Mouse (Mus musculus) spleen, adult 10 weeks (tissue): Measurements from ENCODE around the gene Gm11492. TPM values are rescaled to one million over a fixed set of nuclear protein-coding genes. Genes with fewer than 3 reads are reported as not detected.

ENCODE experiments used
- polyA plus RNA-seq: library from polyadenylated mRNA; stranded (reverse); fragments of 350-450 nt; fragmentation: Illumina TruSeq; extraction: RNeasy Lipid Tissue Mini Kit (QIAGEN cat#74804); gene quantifications from one replicate; pipeline ENCODE4 v1.2.3, GENCODE M21; 2015; ENCODE audit warnings: low replicate concordance; ENCODE audit not compliant: insufficient read depth

Gene Gm11492
- not detected for polyA plus RNA-seq

DNA sequence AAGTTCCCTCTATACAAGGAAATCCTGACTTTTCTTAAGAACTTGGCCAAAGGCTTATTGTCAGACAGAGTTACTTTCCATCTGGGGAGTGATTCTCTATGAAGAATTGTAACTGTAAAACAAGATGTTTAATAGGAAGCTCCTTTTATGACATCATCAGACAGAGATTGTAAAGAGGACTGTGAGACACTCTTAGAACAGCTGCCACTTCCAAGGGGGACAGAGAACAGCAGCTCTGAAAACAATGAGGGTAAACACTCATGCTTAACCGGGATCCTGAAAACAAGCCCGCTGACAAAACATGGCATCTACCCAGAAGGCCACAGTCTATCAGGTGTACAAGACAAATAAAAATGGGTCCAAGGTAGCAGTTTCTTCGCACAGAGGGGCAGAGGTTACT is at the start of gene Gm11492:
Gm11492 (plus strand) TSS at position 153 of the 400 bp plus-strand sequence.

DNA sequence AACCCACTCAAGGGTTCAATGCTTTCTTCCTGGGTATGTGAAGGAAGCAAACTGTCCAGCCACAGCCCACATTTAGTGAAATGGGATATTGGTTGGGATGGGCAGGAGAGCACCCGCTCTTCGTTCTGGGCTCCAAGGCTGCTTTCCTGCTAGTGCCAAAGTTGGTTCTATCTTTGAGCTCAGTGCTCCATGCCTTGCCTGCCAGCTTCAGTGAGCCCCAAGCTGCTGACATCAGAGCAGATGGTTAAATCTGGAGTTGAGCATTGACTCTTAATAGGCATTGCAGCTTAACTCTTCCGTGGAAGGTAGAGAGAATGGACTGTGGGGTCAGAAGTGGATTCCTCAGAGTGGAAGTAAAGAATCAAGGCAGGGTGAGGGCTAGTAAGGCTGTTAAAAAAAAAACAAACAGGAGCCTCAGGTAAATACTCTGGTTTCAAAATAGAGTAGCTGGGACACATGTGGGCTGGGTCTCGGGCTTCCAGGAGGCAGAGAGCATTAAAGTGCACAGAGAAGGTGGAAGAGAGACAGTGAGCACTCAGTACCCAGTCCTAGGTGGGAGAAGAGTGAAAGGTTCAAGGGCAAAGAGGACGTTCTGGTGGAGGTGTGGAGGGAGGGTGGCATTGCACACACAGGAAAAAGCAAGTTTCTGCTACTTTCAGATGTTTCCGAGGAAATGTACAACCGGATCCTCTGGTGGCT is 2.0 kb downstream of the Gm11492 start, which contains the start of gene Sept4:
Sept4 (plus strand) TSS at position 649 of the 699 bp plus-strand sequence.

GRCm38 (mm10) chr11:87591526-87592353 is 25.3 kb downstream of the Gm11492 start, which contains the start of gene Mtmr4:
TSS of gene Mtmr4 (plus strand) at chr11:87592162.

DNA sequence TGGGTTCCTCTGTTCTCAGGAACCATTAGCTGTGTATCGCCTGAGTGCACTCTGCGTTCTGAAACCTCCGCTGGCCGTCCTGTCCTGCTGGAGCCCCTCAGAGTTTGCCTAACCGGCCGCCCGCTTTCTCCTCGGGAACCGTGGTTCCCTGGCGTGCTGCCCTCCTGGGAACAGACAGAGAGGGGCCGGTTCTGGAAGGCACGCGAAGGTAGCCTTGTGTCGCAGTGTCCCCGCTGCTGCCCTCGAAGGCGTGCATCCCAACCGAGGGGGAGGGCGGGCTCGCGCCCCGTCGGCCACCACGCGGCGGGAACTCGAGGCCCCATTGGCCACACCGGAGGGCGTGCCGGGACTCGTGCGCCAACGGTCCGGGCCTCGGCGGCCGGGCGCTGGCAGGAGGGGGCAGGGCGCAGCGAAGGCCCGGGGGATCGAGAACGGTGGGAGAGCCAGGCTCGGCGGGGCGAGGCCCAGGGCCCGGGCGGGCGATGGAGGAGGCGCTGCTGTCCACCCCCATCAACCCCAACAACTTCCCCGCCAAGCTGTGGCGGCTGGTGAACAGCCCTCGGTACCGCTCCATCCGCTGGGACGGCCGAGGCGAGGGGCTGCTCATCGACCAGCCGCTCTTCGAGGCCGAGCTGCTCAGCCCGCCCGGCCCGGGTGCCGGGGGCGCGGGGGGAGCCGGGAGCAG is 50.5 kb downstream of the Gm11492 start, which contains the start of gene Hsf5:
Hsf5 (plus strand) TSS at position 375 of the 685 bp plus-strand sequence.

Other genes starting within 250 kb of the Gm11492 start
- gene Ppm1e, start 207.6 kb upstream of the Gm11492 start, polyA plus RNA-seq = 5.5 TPM
- 6.5 TPM for gene Rad51c, start 161.7 kb upstream of the Gm11492 start, polyA plus RNA-seq
- 0.81 TPM for gene Tex14, start 161.6 kb upstream of the Gm11492 start, polyA plus RNA-seq
- 63.5 TPM for gene Sept4, start 2.2 kb downstream of the Gm11492 start, polyA plus RNA-seq
- gene Mtmr4, start 25.5 kb downstream of the Gm11492 start, polyA plus RNA-seq = 43.3 TPM
- 0.08 TPM for gene Hsf5, start 50.5 kb downstream of the Gm11492 start, polyA plus RNA-seq
- gene Rnf43, start 96.1 kb downstream of the Gm11492 start, polyA plus RNA-seq = 3.2 TPM
- 162 TPM for gene Supt4a, start 170.9 kb downstream of the Gm11492 start, polyA plus RNA-seq
- 4.9 TPM for gene Tspoap1, start 193.9 kb downstream of the Gm11492 start, polyA plus RNA-seq
- gene Mpo, start 226.9 kb downstream of the Gm11492 start, polyA plus RNA-seq = 2.2 TPM